Mouse (Mus musculus) heart, adult 11 months (tissue): ENCODE measurements around the gene Vmn2r84.
"Not testable (repeated sequence)": the region's sequence is repeated elsewhere in the genome, so short reads cannot be mapped to it uniquely, and the experiment has no call there.

Source experiments
- DNase-seq: peaks from one replicate; pipeline ENCODE4 v3.0.0; 2022

Vmn2r84 gene

DNA sequence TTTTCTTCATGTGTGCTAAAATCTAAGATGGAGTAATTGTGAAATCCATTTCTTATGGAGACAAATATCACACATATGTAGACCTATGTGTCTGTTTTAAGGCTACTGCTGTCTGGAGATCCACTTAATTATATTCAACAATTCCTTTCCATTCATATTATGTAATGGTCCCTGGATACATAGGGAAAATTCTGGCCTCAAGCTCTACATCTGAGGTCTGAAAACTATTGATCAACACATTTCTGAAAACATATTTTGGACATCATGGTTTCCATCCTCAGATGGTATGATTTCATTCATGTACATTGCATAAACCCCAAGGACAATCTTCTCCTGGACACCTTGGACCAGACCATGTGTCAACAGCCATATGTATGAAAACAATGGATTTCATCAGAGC lies at the start of gene Vmn2r84:
Gene Vmn2r84, minus strand, starts transcription at position 101 of the 400 bp plus-strand sequence.
- DNase-seq, result no peak

DNA sequence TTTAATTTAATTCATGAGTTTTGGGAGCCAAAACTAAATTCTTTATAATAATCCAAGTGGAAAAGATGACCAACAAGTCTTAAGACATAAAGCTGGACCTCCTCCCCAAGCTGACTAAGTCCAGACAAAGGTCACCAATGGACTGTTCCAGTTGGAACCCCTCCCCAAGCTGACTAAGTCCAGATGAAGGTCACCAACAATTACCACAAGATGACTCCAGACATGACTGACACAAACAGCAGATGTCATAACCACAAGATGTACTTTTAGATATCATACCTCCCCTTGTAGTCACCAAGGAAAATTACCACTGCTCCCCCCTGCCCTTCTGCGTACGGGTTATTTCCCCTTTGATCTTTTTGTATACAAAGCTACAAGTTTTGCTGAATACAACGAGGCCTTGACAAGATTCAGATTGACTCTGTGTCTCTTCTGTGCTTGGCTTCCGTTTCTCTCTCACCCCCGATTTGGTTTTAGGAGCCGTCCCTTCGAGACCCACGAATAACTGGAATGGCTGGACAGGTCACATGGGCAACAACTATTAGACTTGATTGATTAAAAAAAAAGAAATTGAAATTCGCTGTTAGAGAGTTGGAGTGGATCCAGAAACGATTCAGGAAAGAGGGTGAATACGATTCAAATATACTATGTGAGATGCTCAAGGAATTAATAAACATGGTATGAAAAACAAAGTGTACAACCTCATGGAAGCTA lies 40.2 kb upstream of the Vmn2r84 start:
- DNase-seq, result not testable (repeated sequence)

DNA sequence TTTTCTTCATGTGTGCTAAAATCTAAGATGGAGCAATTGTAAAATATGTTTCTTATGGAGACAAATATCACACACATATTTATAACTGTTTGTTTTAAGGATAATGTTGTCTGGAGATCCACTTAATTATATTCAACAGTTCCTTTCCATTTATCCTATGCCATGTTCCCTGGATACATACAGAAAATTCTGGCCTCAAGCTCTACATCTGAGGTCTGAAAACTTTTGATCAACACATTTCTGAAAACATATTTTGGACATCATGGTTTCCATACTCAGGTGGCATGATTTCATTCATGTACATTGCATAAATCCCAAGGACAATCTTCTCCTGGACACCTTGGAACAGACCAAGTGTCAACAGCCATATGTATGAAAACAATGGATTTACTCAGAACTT lies 35.5 kb upstream of the Vmn2r84 start, which contains the start of gene Vmn2r85:
Gene Vmn2r85, minus strand, starts transcription at position 101 of the 400 bp plus-strand sequence.
- DNase-seq, result not testable (repeated sequence)

DNA sequence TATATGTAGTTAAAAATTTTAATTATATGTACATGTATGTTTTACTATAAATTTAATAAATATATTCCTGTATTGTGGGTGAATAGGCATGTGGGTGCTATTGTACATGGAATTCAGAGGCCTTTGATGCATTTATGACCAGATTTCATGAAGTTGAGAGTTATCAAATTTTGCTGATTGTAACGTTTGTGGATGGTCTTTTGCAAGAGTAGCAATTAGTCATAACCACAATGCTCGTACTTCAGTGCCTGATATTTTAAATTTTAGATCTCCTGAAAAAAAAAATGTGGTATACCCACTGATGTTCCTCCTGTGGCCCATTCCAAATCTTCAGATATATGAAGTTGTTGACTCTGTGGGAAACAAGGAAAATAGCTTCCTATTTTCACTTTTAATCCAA lies 28.2 kb upstream of the Vmn2r84 start:
- not testable (repeated sequence) for DNase-seq

DNA sequence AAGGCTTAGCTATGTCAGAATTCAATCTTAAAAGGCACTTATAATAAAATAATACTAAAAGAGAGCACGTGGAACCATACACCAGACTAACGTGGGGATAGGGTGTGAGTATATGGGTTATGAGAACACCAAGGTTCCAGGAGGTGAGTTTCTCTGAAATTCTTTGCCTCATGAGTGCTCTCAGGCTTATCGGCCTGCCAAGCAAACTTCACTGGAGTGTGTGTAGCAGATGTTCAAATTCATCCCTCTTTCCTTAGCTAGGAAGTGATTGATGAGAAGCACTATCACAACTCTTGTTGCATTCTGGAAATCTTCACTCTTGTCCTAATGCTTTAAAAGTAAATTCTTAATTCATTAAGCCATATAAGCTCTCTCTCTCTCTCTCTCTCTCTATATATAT lies 26.3 kb upstream of the Vmn2r84 start:
- DNase-seq, result no peak

DNA sequence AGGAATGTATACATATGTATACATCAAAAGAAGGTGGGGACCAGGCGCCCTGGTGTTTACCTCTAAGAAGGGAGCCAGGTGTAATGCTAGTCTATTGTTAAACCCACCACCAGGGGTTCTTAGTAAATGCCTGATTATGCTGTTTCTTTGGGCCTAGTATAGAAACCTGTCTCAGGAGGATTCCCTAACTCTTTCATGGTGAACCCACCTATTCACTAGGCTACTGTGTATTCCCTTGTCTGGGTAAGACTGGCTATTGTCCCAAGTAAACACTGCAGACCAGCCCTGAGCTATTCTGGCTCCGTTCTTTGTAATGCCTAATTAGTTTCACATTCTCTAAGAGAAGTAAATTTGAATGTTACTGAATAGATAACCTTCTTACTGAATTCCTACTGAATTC lies 25.8 kb upstream of the Vmn2r84 start:
- DNase-seq, result not testable (repeated sequence)

DNA sequence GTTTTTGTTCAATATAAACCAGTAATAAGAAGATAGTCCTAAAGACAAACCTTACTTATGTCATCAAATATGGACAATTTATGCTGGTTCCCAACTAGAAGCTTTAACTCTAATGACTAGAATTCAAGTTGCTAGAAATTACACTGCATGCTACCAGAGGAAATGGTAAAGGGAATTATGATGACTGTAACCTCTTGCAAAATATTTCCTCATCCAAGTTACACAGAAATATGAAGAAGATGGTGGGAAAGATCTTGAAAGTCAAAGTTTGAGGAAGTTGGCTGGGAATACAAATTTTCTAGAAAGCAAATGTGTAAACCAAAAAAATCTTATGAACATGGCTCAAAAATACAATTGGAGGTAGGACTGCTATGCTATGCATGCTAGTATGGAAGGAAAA lies 22.2 kb upstream of the Vmn2r84 start:
- DNase-seq, result not testable (repeated sequence)

DNA sequence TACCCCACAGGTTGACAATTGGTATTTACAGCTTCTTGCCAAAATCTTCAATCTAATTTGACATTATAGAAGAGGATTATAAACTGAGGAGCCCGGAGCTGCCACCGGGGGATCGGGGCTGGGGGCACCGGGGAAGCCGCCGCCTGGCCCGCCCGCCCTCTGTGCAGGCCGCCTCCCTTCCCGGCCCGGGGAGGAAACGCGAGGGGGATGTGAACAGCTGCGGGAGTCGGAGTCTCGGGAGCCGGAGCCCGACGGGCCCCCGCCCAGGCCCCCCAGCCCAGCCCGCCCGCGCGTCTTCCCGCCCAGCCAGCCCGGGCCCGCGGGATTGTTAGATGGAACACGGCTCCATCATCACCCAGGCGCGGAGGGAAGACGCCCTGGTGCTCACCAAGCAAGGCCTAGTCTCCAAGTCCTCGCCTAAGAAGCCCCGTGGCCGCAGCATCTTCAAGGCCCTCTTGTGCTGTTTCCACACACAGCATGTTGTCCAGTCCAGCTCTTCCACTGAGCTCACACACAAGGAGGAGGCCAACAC lies 18.1 kb upstream of the Vmn2r84 start:
- DNase-seq, result not testable (repeated sequence)

DNA sequence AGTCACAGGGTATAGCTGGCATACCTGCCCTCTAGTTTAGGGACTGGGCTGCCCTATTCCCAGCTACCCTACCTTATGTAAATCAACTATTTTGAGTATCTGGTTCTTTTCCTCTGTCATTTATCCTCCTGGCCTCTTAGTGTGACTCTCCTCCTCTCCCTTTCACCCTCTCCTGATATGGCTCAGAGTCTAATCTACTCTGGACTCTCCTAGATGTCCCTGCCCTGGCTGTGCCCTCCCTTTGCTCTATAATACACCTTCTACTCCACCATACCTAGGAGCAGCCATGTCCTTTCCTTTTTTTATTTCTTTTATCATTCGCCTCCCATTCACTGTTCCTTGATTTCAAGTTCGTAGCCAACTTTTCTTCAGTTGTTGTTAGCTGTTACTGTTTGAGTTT lies 19.0 kb downstream of the Vmn2r84 start:
- DNase-seq, result no peak

DNA sequence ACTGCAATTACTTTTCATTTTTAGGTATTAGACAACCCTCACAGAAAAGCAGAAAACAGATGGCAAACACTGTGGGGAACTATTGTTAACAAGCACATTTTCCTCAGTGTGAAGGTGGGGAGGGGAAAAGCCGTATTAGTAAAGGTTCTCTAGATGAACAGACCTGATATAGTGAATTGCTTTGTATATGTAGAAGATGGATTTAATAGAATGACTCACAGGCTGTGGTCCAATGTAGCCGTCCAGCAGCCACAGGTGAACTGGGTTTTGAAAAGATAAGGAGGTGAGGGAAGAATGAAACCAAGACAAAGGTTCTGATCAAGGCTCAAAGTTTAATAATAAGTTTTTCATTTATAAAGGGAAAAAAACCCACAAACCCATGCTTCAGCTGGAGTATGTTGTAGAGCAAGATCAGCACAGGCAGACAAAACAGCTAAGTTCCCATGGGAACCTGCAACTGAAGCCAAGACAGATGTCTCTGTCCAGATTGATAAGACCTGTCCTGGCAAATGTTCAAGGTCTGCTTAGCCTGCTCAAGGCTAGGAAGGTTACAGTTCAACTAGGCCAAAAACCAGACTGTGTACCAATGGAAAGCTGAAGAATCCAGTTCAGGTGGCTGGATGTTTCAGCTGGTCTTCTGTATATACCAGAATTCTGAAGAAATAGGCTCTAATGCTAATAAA lies 21.5 kb downstream of the Vmn2r84 start:
- DNase-seq, result no peak

DNA sequence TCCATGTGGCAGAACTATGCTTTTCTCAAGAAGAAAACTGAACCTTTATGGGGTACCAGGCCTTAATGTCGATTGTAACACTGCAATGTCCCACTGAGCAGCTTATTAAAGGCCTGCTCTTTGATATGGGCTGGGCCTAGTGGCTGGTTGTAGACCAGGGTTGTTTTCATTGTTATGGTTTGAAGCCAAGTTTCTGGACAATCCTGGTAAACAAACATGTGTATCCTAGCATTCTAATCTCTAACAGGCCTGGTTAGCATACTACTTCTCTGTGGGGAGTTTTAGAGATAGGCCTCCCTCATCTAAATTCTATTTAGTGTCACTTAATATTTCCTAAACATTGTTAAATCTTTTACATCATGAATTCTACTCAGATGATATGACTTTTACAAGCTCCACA lies 22.5 kb downstream of the Vmn2r84 start:
- DNase-seq, result no peak

DNA sequence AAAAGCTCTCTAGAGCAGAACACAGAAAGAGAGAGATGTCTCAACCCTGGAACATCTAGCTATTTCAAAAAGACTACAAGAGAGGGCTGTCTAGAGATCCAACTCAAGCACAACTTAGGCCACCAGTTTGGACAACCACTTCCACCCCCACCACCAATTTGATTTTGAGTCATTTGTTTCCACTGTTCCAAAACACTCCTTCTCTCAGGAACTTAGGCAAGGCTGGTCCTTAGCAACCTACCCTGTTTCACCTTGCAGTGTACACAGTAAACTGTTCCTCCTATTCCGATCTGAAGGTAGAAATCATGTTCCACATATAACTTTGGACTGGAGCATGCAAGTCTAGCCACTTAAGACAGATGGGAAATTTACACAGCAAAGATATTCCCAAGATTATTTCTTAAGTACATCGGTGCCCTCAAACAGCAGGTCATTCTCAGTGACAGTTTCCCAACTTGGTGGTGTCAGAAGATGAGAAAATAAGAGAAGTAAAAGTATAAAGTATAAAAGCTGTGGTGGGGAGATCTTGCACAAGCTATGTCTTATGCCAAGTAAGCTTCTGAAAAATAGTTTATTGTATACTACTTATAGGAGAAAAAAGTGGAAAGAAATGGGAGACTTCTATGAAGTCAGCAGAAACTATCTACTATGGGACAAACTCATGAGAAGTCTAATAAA lies 24.0 kb downstream of the Vmn2r84 start:
- DNase-seq, result peak; percentile 16

DNA sequence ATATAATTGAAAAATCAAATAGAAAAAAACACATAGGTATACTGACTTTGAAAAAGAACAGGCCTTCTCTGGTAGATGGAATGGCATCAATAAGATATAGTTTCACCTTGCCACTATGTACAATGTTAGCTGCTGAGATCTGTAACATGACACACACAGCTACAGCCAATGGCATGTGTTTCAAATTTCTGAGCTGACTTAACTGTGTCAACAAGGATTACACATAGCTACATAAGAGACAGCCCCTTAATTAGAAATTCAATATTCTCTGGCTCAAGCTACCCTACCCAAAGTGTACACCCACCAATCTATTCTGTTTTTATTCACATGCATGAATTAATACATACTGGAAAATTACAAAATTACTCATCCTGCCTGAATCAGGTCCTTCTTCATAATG lies 25.7 kb downstream of the Vmn2r84 start:
- DNase-seq, result no peak

DNA sequence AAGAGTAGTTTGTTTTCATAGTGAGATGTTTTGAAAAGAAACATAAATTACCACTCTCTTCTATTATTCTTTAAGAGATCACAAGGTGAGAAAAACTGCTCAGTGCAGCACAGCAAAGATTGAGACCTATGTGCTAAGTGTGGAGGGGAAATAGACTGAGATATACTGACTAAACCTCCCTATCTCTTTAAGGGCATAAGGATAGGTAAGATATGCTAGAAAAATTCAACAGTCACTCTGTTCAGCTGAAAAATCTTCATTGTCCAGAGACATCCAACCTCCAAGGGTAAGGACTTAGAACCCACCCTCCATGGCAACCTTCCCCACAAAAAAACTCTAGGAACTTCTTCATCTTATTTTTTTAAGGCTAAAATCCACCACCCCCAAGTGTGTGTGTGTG lies 29.4 kb downstream of the Vmn2r84 start:
- no peak for DNase-seq

DNA sequence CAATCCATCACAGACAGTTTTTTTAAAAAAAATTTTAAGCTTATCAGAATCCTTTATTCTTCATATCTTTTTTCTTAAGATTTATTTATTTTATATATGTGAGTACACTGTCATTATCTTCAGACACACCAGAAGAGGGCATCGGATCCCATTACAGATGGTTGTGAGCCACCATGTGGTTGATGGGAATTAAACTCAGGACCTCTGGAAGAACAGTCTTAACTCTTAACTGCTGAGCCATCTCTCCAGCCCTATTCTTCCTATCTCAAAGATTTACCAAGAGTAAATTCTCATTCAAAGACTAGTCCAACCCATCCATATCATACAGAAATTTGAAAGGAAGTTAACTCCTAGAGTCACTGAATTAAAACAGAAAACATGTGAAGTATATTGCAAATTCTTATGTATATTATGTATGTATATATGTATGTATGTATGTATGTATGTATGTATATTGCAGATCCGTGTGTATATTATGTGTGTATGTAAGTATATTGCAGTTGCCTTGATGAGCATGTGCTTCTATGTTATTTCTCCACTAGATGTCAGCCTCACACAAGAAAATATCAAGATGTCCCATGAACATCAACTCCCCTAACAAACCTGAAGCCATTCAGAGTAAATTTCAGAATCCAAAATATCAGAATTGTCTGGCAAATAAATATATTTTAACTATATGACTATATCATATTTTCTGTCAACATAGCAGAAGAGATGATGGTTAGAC lies 30.5 kb downstream of the Vmn2r84 start:
- no peak for DNase-seq

DNA sequence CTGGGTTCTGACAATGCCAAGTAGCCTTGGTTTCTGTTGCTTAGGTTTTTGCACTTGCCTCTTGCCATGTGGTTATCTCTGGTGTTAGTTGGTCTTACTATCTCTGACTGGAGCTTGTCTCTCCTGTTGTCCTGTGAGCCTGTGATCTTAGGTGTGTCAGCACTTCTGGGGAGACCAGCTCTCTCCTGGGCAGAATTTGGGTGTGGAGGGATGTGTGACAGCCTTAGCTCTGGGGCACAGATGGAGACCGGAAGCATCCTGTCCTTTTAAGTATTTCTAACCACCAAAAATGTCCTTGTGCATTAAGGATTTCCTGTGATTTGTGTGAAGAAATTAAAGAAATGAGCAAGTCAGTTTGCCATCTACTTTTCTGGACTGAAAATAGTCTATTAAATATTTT lies 50.1 kb downstream of the Vmn2r84 start:
- DNase-seq, result no peak

DNA sequence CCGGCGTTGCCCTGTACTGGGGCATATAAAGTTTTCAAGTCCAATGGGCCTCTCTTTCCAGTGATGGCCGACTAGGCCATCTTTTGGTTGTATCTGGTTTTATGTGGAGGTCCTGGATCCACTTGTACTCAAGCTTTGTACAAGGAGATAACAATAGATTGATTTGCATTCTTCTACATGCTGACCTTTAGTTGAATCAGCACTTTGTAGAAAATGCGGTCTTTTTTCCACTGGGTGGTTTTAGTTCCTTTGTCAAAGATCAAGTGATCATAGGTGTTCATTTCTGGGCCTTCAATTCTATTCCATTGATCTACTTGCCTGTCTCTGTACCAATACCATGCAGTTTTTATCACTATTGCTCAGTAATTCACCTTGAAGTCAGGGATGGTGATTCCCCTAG lies 54.1 kb downstream of the Vmn2r84 start:
- DNase-seq, result not testable (repeated sequence)

DNA sequence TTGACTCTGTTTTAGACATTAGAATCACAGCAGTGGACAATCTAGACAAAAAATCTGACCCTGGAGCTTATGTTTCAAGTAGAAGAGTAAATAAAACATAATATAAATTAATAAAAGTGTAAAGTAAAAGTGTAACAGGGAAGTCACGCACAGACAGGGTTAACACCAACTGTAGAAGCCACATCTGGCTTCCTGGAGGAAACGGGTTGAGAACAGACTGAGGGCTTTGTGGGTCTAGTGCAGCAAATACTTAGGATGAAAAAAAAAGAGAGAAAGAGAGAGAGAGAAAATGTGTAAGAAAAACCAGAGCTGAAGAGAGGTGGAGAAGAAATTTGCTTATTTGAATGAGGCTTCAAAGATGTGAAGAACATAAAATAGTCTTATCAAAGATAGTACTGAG lies 56.6 kb downstream of the Vmn2r84 start:
- DNase-seq, result no peak

DNA sequence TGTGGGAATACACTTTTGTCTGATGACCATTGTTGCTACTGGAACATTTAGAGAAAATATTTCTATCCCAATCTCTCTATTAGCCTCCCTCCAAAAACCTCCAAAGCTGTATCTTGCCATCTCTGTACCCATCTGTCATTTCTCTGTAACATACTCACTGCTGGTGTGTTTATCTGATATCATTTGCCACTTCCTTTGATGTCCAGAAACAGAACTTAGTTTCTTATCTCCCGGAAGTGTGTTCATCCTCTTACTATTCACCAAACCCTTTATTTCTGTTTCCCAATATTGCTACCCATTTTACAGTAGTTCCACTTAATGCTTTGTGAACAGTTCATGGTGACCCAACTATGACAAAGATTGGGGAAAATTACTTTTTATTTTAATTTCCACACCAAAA lies 57.7 kb downstream of the Vmn2r84 start:
- no peak for DNase-seq

DNA sequence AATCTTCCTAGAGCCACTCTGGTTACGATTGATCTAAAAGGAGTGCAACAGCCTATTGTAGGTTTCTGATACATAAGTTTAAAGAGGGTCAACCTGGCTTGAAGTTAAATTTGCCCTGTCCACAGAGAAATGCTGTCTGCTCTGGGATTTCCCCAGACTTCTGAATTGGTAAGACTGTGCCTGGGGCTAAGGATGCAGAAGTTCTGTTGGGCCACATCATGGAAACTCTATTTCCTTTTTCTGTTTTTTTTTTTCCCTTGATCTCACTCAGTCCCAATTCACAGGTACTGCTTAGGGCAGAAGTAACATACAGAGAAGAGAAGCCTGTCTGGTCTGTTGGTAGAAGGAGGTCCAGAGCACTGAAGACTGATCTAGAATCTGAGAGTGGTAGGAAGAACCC lies 63.4 kb downstream of the Vmn2r84 start:
- no peak for DNase-seq
